Mouse (Mus musculus) myocyte (in vitro differentiated cells): ENCODE measurements around the gene Car2. TPM values are rescaled to one million over a fixed set of nuclear protein-coding genes. Genes with fewer than 3 reads are reported as not detected.
A peak's percentile ranks its signal among the peaks of the same experiment; 100 is the strongest.

Experiments used
- H3K27me3 ChIP-seq: one replicate; pipeline ENCODE4 v1.6.1; 2011; ENCODE audit not compliant: control insufficient read depth, insufficient read depth, insufficient read length
- H3K36me3 ChIP-seq: one replicate; pipeline ENCODE4 v1.6.1; 2011; ENCODE audit not compliant: control insufficient read depth, insufficient read depth
- H3K4me2 ChIP-seq: one replicate; pipeline ENCODE4 v1.6.1; 2011; ENCODE audit warnings: low read depth, control low read depth
- H3K4me3 ChIP-seq: one replicate; pipeline ENCODE4 v1.5.1; 2011; ENCODE audit warnings: mild to moderate bottlenecking, control low read depth, moderate library complexity
- H3K79me2 ChIP-seq: one replicate; pipeline ENCODE4 v1.6.1; 2011; ENCODE audit not compliant: control insufficient read depth, insufficient read depth
- H3ac ChIP-seq: one replicate; pipeline ENCODE4 v1.6.1; 2011; ENCODE audit not compliant: control insufficient read depth, insufficient read length
- CEBPB ChIP-seq: IDR thresholded peaks from 2 replicates; pipeline ENCODE4 v1.6.1; 2011; ENCODE audit warnings: mild to moderate bottlenecking, moderate library complexity; ENCODE audit not compliant: poor library complexity, insufficient read depth, severe bottlenecking
- E2F4 ChIP-seq: IDR thresholded peaks from one replicate; pipeline ENCODE4 v1.6.1; 2011; ENCODE audit warnings: mild to moderate bottlenecking, control low read depth, moderate library complexity; ENCODE audit not compliant: insufficient read depth
- MAX ChIP-seq: IDR thresholded peaks from one replicate; pipeline ENCODE4 v1.6.1; 2011; ENCODE audit warnings: low read depth, mild to moderate bottlenecking, control low read depth
- MYOD1 ChIP-seq, 3 experiments: IDR thresholded peaks; one replicate each; pipeline ENCODE4 v1.6.1; 2011; ENCODE audit warnings: control low read depth in 2 of 3, low read depth in 2 of 3, mild to moderate bottlenecking in 2 of 3, moderate library complexity in 1 of 3; ENCODE audit not compliant: insufficient read length in 2 of 3, control insufficient read depth in 1 of 3
- MYOG ChIP-seq, 3 experiments: IDR thresholded peaks; one replicate each; pipeline ENCODE4 v1.6.1; 2011; ENCODE audit warnings: control low read depth in 2 of 3, low read depth in 2 of 3, mild to moderate bottlenecking in 2 of 3; ENCODE audit not compliant: insufficient read length in 2 of 3, control insufficient read depth in 1 of 3, insufficient read depth in 1 of 3
- POLR2A ChIP-seq: IDR thresholded peaks from one replicate; pipeline ENCODE4 v1.6.1; 2011; ENCODE audit warnings: low read depth, mild to moderate bottlenecking, control low read depth, moderate library complexity; ENCODE audit not compliant: insufficient read length
- POLR2AphosphoS2 ChIP-seq: IDR thresholded peaks from one replicate; pipeline ENCODE4 v1.6.1; 2011; ENCODE audit warnings: low read depth, control low read depth; ENCODE audit not compliant: insufficient read length
- REST ChIP-seq: IDR thresholded peaks from one replicate; pipeline ENCODE4 v1.6.1; 2011; ENCODE audit warnings: mild to moderate bottlenecking, control low read depth, moderate library complexity; ENCODE audit not compliant: insufficient read depth, insufficient read length
- SRF ChIP-seq: IDR thresholded peaks from one replicate; pipeline ENCODE4 v1.6.1; 2011; ENCODE audit warnings: low read depth; ENCODE audit not compliant: control insufficient read depth, insufficient read length
- TCF12 ChIP-seq: IDR thresholded peaks from one replicate; pipeline ENCODE4 v1.6.1; 2011; ENCODE audit warnings: mild to moderate bottlenecking, control low read depth; ENCODE audit not compliant: poor library complexity, insufficient read depth, severe bottlenecking
- TCF3 ChIP-seq: IDR thresholded peaks from one replicate; pipeline ENCODE4 v1.6.1; 2011; ENCODE audit warnings: low read depth, control low read depth; ENCODE audit not compliant: insufficient read length
- USF1 ChIP-seq: IDR thresholded peaks from one replicate; pipeline ENCODE4 v1.6.1; 2011; ENCODE audit warnings: low read depth, mild to moderate bottlenecking, control low read depth, moderate library complexity
- polyA plus RNA-seq: library from polyadenylated mRNA; unstranded; fragments of >200 nt; fragmentation: generic; extraction: Trizol; gene quantifications from one replicate; pipeline ENCODE4 v1.2.1, GENCODE M21; 2012; ENCODE audit warnings: missing spikeins

The Car2 gene
- polyA plus RNA-seq, 1 experiment: 5.6 TPM

- Histone ChIP-seq H3ac (no peak overlapping the region), H3K4me2 (no peak overlapping the region), H3K36me3 (no peaks in the 10 kb centered on the region), H3K27me3 (no peaks in the 10 kb centered on the region), H3K79me2 (no peaks in the 10 kb centered on the region), H3K4me3 (no peak overlapping the region)
- TF ChIP-seq POLR2A (no peak), MYOD1 (IDR thresholded peaks at IDR 0.05; ENCODE audit: control insufficient read depth in 1 of 3, insufficient read length in 2 of 3, low read depth in 2 of 3) (no peak), TCF3 (no peak), POLR2AphosphoS2 (no peak), REST (no peak), CEBPB (no peak), E2F4 (no peak), USF1 (no peak), SRF (no peak), MAX (no peak), MYOG (IDR thresholded peaks at IDR 0.05; ENCODE audit: control insufficient read depth in 1 of 3, insufficient read depth in 1 of 3, insufficient read length in 2 of 3, low read depth in 2 of 3) (no peak)
These were observed 5.8 kb upstream of the Car2 start for GRCm38 (mm10) chr3:14880277-14880676.

- H3K4me2 ChIP-seq: no peak overlapping the region
- H3K36me3 ChIP-seq: no peaks in the 10 kb centered on the region
- H3ac ChIP-seq: no peak overlapping the region
- no peaks in the 10 kb centered on the region for H3K79me2 ChIP-seq
- no peaks in the 10 kb centered on the region for H3K27me3 ChIP-seq
- no peak for TF ChIP-seq POLR2AphosphoS2
- no peak for TF ChIP-seq MAX
- no peak for TF ChIP-seq REST
- no peak for TF ChIP-seq USF1
- no peak for TF ChIP-seq E2F4
- no peak for TF ChIP-seq TCF12
- TF ChIP-seq MYOD1 (IDR thresholded peaks at IDR 0.05; ENCODE audit: control insufficient read depth in 1 of 3, insufficient read length in 2 of 3, low read depth in 2 of 3): no peak
- TF ChIP-seq CEBPB: no peak
- H3K4me3 ChIP-seq: no peak overlapping the region
These were observed 4.1 kb upstream of the Car2 start for GRCm38 (mm10) chr3:14882005-14882404.

GRCm38 (mm10) chr3:14882756-14883155 is 3.3 kb upstream of the Car2 start:
- H3K27me3 ChIP-seq: no peaks in the 10 kb centered on the region
- TF ChIP-seq USF1 (no peak), POLR2A (no peak), POLR2AphosphoS2 (no peak), TCF12 (no peak), REST (no peak), MYOD1 (IDR thresholded peaks at IDR 0.05; ENCODE audit: control insufficient read depth in 1 of 3, insufficient read length in 2 of 3, low read depth in 2 of 3) (no peak), MYOG (IDR thresholded peaks at IDR 0.05; ENCODE audit: control insufficient read depth in 1 of 3, insufficient read depth in 1 of 3, insufficient read length in 2 of 3, low read depth in 2 of 3) (no peak), TCF3 (no peak), SRF (no peak), MAX (no peak), CEBPB (no peak)
- no peak overlapping the region for H3ac ChIP-seq
- H3K36me3 ChIP-seq: no peaks in the 10 kb centered on the region
- H3K4me3 ChIP-seq: no peak overlapping the region
- no peaks in the 10 kb centered on the region for H3K79me2 ChIP-seq
- H3K4me2 ChIP-seq: no peak overlapping the region

- Histone ChIP-seq H3K4me3 (no peak overlapping the region), H3K36me3 (no peaks in the 10 kb centered on the region), H3K79me2 (no peaks in the 10 kb centered on the region), H3K4me2 (no peak overlapping the region), H3K27me3 (no peaks in the 10 kb centered on the region), H3ac (no peak overlapping the region)
- TF ChIP-seq TCF3 (no peak), CEBPB (no peak), SRF (no peak), MYOG (IDR thresholded peaks at IDR 0.05; ENCODE audit: control insufficient read depth in 1 of 3, insufficient read depth in 1 of 3, insufficient read length in 2 of 3, low read depth in 2 of 3) (no peak), REST (no peak), POLR2A (no peak), E2F4 (no peak), TCF12 (no peak), MAX (no peak), MYOD1 (IDR thresholded peaks at IDR 0.05; ENCODE audit: control insufficient read depth in 1 of 3, insufficient read length in 2 of 3, low read depth in 2 of 3) (no peak), POLR2AphosphoS2 (no peak), USF1 (no peak)
These were observed 1.2 kb upstream of the Car2 start for GRCm38 (mm10) chr3:14884826-14885225.

- Histone ChIP-seq H3K36me3 (no peaks in the 10 kb centered on the region), H3ac (no peak overlapping the region), H3K27me3 (no peaks in the 10 kb centered on the region), H3K4me2 (peak overlapping the region; percentile 48), H3K79me2 (no peaks in the 10 kb centered on the region), H3K4me3 (peak overlapping the region; percentile 24)
- no peak for TF ChIP-seq SRF
- no peak for TF ChIP-seq REST
- no peak for TF ChIP-seq POLR2AphosphoS2
- no peak for TF ChIP-seq POLR2A
- TF ChIP-seq MYOD1 (IDR thresholded peaks at IDR 0.05; ENCODE audit: control insufficient read depth in 1 of 3, insufficient read length in 2 of 3, low read depth in 2 of 3): no peak
These were observed 1.1 kb downstream of the Car2 start for GRCm38 (mm10) chr3:14887134-14887666.
